Mouse (Mus musculus): ENCODE results near the gene Lix1. TPM values are rescaled to one million over a fixed set of nuclear protein-coding genes. Genes with fewer than 3 reads are reported as not detected.

Lix1 gene
- polyA plus RNA-seq, 1 experiment = 0.12 TPM

GRCm38 (mm10) chr17:17409601-17410000 is 7.1 kb downstream of the Lix1 start:
- TF ChIP-seq CTCF (IDR thresholded peaks at IDR 0.05; ENCODE audit: extremely low read depth, insufficient read depth, insufficient read length, insufficient replicate concordance) (no peak), POLR2A (IDR thresholded peaks at IDR 0.05; ENCODE audit: low read depth, low read length) (no peak)
- Histone ChIP-seq H3K27me3 (ENCODE audit: control insufficient read depth, insufficient read depth, low read length) (no peaks in the 10 kb centered on the region), H3K36me3 (ENCODE audit: control insufficient read depth, insufficient read depth, low read length) (no peaks in the 10 kb centered on the region), H3K4me3 (ENCODE audit: extremely low read depth, insufficient read depth, insufficient read length) (no peak overlapping the region), H3K4me1 (ENCODE audit: control insufficient read depth, insufficient read depth, insufficient read length) (no peaks in the 10 kb centered on the region; the same call in 1 of the 2 replicates), H3K27ac (ENCODE audit: insufficient read depth, low read length) (no peak overlapping the region)
- WGBS = 83% methylated on average over 2 of the region's 2 CpGs
- DNase-seq (ENCODE audit: low read depth in 1 of 2, low spot score in 2 of 2) = no peak

- 71% methylated on average over 2 of the region's 2 CpGs for WGBS
- Histone ChIP-seq H3K4me1 (ENCODE audit: control insufficient read depth, insufficient read depth, insufficient read length) (no peaks in the 10 kb centered on the region), H3K27me3 (ENCODE audit: control insufficient read depth, insufficient read depth, low read length) (no peaks in the 10 kb centered on the region), H3K4me3 (ENCODE audit: extremely low read depth, insufficient read depth, insufficient read length) (no peak overlapping the region), H3K36me3 (ENCODE audit: control insufficient read depth, insufficient read depth, low read length) (no peaks in the 10 kb centered on the region), H3K27ac (ENCODE audit: insufficient read depth, low read length) (no peak overlapping the region)
- DNase-seq (ENCODE audit: low read depth in 1 of 2, low spot score in 2 of 2) = no peak
- TF ChIP-seq POLR2A (IDR thresholded peaks at IDR 0.05; ENCODE audit: low read depth, low read length) (no peak), CTCF (IDR thresholded peaks at IDR 0.05; ENCODE audit: extremely low read depth, insufficient read depth, insufficient read length, insufficient replicate concordance) (no peak)
Measured at GRCm38 (mm10) chr17:17411443-17411842, 9.0 kb downstream of the Lix1 start.

GRCm38 (mm10) chr17:17412176-17412575 is 9.7 kb downstream of the Lix1 start:
- WGBS = 85% methylated on average over 2 of the region's 2 CpGs
- Histone ChIP-seq H3K4me1 (ENCODE audit: control insufficient read depth, insufficient read depth, insufficient read length) (no peaks in the 10 kb centered on the region), H3K27ac (ENCODE audit: insufficient read depth, low read length) (no peak overlapping the region), H3K27me3 (ENCODE audit: control insufficient read depth, insufficient read depth, low read length) (no peaks in the 10 kb centered on the region), H3K4me3 (ENCODE audit: extremely low read depth, insufficient read depth, insufficient read length) (no peak overlapping the region), H3K36me3 (ENCODE audit: control insufficient read depth, insufficient read depth, low read length) (no peaks in the 10 kb centered on the region)
- TF ChIP-seq CTCF (IDR thresholded peaks at IDR 0.05; ENCODE audit: extremely low read depth, insufficient read depth, insufficient read length, insufficient replicate concordance) = no peak
- TF ChIP-seq POLR2A (IDR thresholded peaks at IDR 0.05; ENCODE audit: low read depth, low read length) = no peak
- no peak for DNase-seq (ENCODE audit: low read depth in 1 of 2, low spot score in 2 of 2)

- Histone ChIP-seq H3K4me3 (ENCODE audit: extremely low read depth, insufficient read depth, insufficient read length) (no peak overlapping the region), H3K4me1 (ENCODE audit: control insufficient read depth, insufficient read depth, insufficient read length) (no peaks in the 10 kb centered on the region), H3K36me3 (ENCODE audit: control insufficient read depth, insufficient read depth, low read length) (no peaks in the 10 kb centered on the region), H3K27me3 (ENCODE audit: control insufficient read depth, insufficient read depth, low read length) (no peaks in the 10 kb centered on the region), H3K27ac (ENCODE audit: insufficient read depth, low read length) (no peak overlapping the region)
- 92% methylated on average over 3 of the region's 3 CpGs for WGBS
- TF ChIP-seq CTCF (IDR thresholded peaks at IDR 0.05; ENCODE audit: extremely low read depth, insufficient read depth, insufficient read length, insufficient replicate concordance) (no peak), POLR2A (IDR thresholded peaks at IDR 0.05; ENCODE audit: low read depth, low read length) (no peak)
- DNase-seq (ENCODE audit: low read depth in 1 of 2, low spot score in 2 of 2) = no peak
Measured at GRCm38 (mm10) chr17:17414206-17414605, 11.7 kb downstream of the Lix1 start.

- Histone ChIP-seq H3K27ac (ENCODE audit: insufficient read depth, low read length) (no peak overlapping the region), H3K27me3 (ENCODE audit: control insufficient read depth, insufficient read depth, low read length) (no peaks in the 10 kb centered on the region), H3K4me3 (ENCODE audit: extremely low read depth, insufficient read depth, insufficient read length) (no peak overlapping the region), H3K4me1 (ENCODE audit: control insufficient read depth, insufficient read depth, insufficient read length) (no peaks in the 10 kb centered on the region), H3K36me3 (ENCODE audit: control insufficient read depth, insufficient read depth, low read length) (no peaks in the 10 kb centered on the region)
- 58% methylated on average over 4 of the region's 4 CpGs for WGBS
- TF ChIP-seq CTCF (IDR thresholded peaks at IDR 0.05; ENCODE audit: extremely low read depth, insufficient read depth, insufficient read length, insufficient replicate concordance) (no peak), POLR2A (IDR thresholded peaks at IDR 0.05; ENCODE audit: low read depth, low read length) (no peak)
- no peak for DNase-seq (ENCODE audit: low read depth in 1 of 2, low spot score in 2 of 2)
Measured at GRCm38 (mm10) chr17:17424609-17425307, 22.3 kb downstream of the Lix1 start.

- TF ChIP-seq CTCF (IDR thresholded peaks at IDR 0.05; ENCODE audit: extremely low read depth, insufficient read depth, insufficient read length, insufficient replicate concordance) = no peak
- Histone ChIP-seq H3K27ac (ENCODE audit: insufficient read depth, low read length) (no peak overlapping the region), H3K36me3 (ENCODE audit: control insufficient read depth, insufficient read depth, low read length) (no peaks in the 10 kb centered on the region), H3K27me3 (ENCODE audit: control insufficient read depth, insufficient read depth, low read length) (no peaks in the 10 kb centered on the region), H3K4me1 (ENCODE audit: control insufficient read depth, insufficient read depth, insufficient read length) (no peaks in the 10 kb centered on the region), H3K4me3 (ENCODE audit: extremely low read depth, insufficient read depth, insufficient read length) (no peak overlapping the region)
- 91% methylated on average over 4 of the region's 4 CpGs for WGBS
- DNase-seq (ENCODE audit: low read depth in 1 of 2, low spot score in 2 of 2) = no peak
Measured at GRCm38 (mm10) chr17:17425308-17425813, 22.9 kb downstream of the Lix1 start.

GRCm38 (mm10) chr17:17425906-17426305 is 23.4 kb downstream of the Lix1 start:
- Histone ChIP-seq H3K27me3 (ENCODE audit: control insufficient read depth, insufficient read depth, low read length) (no peaks in the 10 kb centered on the region), H3K4me3 (ENCODE audit: extremely low read depth, insufficient read depth, insufficient read length) (no peak overlapping the region), H3K36me3 (ENCODE audit: control insufficient read depth, insufficient read depth, low read length) (no peaks in the 10 kb centered on the region), H3K4me1 (ENCODE audit: control insufficient read depth, insufficient read depth, insufficient read length) (no peaks in the 10 kb centered on the region), H3K27ac (ENCODE audit: insufficient read depth, low read length) (no peak overlapping the region)
- DNase-seq (ENCODE audit: low read depth in 1 of 2, low spot score in 2 of 2) = no peak
- no peak for TF ChIP-seq POLR2A (IDR thresholded peaks at IDR 0.05; ENCODE audit: low read depth, low read length)
- TF ChIP-seq CTCF (IDR thresholded peaks at IDR 0.05; ENCODE audit: extremely low read depth, insufficient read depth, insufficient read length, insufficient replicate concordance) = no peak
- 79% methylated on average over 3 of the region's 3 CpGs for WGBS
